Mouse (Mus musculus) C3H10T1/2 (cell line): Measurements from ENCODE around the gene Slc39a1. TPM values are rescaled to one million over a fixed set of nuclear protein-coding genes. Genes with fewer than 3 reads are reported as not detected.

ENCODE experiments used
- polyA plus RNA-seq, 2 experiments: library from polyadenylated mRNA; unstranded; fragments of >200 nt; fragmentation: generic; extraction: Trizol; gene quantifications; one replicate each; pipeline ENCODE4 v1.2.1; 2012; ENCODE audit warnings: missing spikeins in 2 of 2

The Slc39a1 gene
- polyA plus RNA-seq: 100 to 1,000 TPM in 1 of 2 experiments, 10 to 100 TPM in 1; 46.6 to 150 TPM

GRCm38 (mm10) chr3:90247960-90248745 is at the start of gene Slc39a1:
Gene Slc39a1 (plus strand): TSS chr3:90248172.

GRCm38 (mm10) chr3:90213377-90213866 is 34.5 kb upstream of the Slc39a1 start, which contains the start of the genes Rps27 and Rab13:
Gene Rps27 (minus strand): TSS chr3:90213651.
Gene Rab13 (plus strand): TSS chr3:90213695.

GRCm38 (mm10) chr3:90231507-90232333 is 16.3 kb upstream of the Slc39a1 start, which contains the start of gene Jtb:
Gene Jtb (plus strand): TSS chr3:90231597.

GRCm38 (mm10) chr3:90242984-90243775 is 4.8 kb upstream of the Slc39a1 start, which contains the start of gene Creb3l4:
Gene Creb3l4 (minus strand): TSS chr3:90243512.

GRCm38 (mm10) chr3:90253653-90254418 is 5.9 kb downstream of the Slc39a1 start, which contains the start of gene Crtc2:
Gene Crtc2 (plus strand): TSS chr3:90254163.

GRCm38 (mm10) chr3:90265034-90265931 is 17.3 kb downstream of the Slc39a1 start, which contains the start of gene Dennd4b:
Gene Dennd4b (plus strand): TSS chr3:90265185.

GRCm38 (mm10) chr3:90292345-90293275 is 44.6 kb downstream of the Slc39a1 start, which contains the start of gene Gatad2b:
Gene Gatad2b (plus strand): TSS chr3:90293178.

Other genes starting within 250 kb of the Slc39a1 start
- gene Hax1, start 249.4 kb upstream of the Slc39a1 start, polyA plus RNA-seq: 100 to 1,000 TPM; 159 to 178 TPM
- gene 4933434E20Rik, start 196.5 kb upstream of the Slc39a1 start, polyA plus RNA-seq: 10 to 100 TPM; 11.8 to 48.9 TPM
- 10 to 100 TPM; 33.7 to 88.6 TPM for gene Ubap2l, start 195.5 kb upstream of the Slc39a1 start, polyA plus RNA-seq
- gene Tpm3, start 175.5 kb upstream of the Slc39a1 start, polyA plus RNA-seq: 100 to 1,000 TPM; 187 to 204 TPM
- gene Nup210l, start 144.0 kb upstream of the Slc39a1 start, polyA plus RNA-seq: under 1 TPM; 0.05 to 0.50 TPM
- 1,000 to 10,000 TPM; 5,397 to 7,090 TPM for gene Rps27, start 34.5 kb upstream of the Slc39a1 start, polyA plus RNA-seq
- 10 to 100 TPM; 25.0 to 88.0 TPM for gene Rab13, start 34.5 kb upstream of the Slc39a1 start, polyA plus RNA-seq
- gene Jtb, start 16.6 kb upstream of the Slc39a1 start, polyA plus RNA-seq: 10 to 100 TPM in 1 of 2 experiments, 1 to 10 TPM in 1; 6.0 to 35.8 TPM
- gene Creb3l4, start 4.7 kb upstream of the Slc39a1 start, polyA plus RNA-seq: under 1 TPM; 0.07 to 0.68 TPM
- gene Crtc2, start 6.0 kb downstream of the Slc39a1 start, polyA plus RNA-seq: 10 to 100 TPM; 13.0 to 32.8 TPM
- 1 to 10 TPM in 1 of 2 experiments, under 1 TPM in 1; 0.66 to 4.7 TPM for gene Dennd4b, start 17.0 kb downstream of the Slc39a1 start, polyA plus RNA-seq
- 1 to 10 TPM; 1.5 to 9.9 TPM for gene Gatad2b, start 45.0 kb downstream of the Slc39a1 start, polyA plus RNA-seq
- 1 to 10 TPM in 1 of 2 experiments, under 1 TPM in 1; 0.14 to 2.2 TPM for gene Slc27a3, start 141.8 kb downstream of the Slc39a1 start, polyA plus RNA-seq
- 10 to 100 TPM; 17.2 to 28.2 TPM for gene Ints3, start 185.4 kb downstream of the Slc39a1 start, polyA plus RNA-seq
- 1 to 10 TPM in 1 of 2 experiments, under 1 TPM in 1; 0.48 to 1.6 TPM for gene Npr1, start 217.7 kb downstream of the Slc39a1 start, polyA plus RNA-seq
- 10 to 100 TPM; 28.7 to 59.6 TPM for gene Ilf2, start 228.0 kb downstream of the Slc39a1 start, polyA plus RNA-seq
- 10 to 100 TPM in 1 of 2 experiments, 1 to 10 TPM in 1; 6.5 to 42.9 TPM for gene Snapin, start 242.9 kb downstream of the Slc39a1 start, polyA plus RNA-seq